Mouse (Mus musculus) layer of hippocampus, adult 9-11 months (tissue): ENCODE data around the gene Ifna6.
"Not testable (repeated sequence)": the region's sequence is repeated elsewhere in the genome, so short reads cannot be mapped to it uniquely, and the experiment has no call there.

Source experiments
- DNase-seq: peaks from one replicate; pipeline ENCODE4 v3.0.0; 2022

Gene Ifna6

DNA sequence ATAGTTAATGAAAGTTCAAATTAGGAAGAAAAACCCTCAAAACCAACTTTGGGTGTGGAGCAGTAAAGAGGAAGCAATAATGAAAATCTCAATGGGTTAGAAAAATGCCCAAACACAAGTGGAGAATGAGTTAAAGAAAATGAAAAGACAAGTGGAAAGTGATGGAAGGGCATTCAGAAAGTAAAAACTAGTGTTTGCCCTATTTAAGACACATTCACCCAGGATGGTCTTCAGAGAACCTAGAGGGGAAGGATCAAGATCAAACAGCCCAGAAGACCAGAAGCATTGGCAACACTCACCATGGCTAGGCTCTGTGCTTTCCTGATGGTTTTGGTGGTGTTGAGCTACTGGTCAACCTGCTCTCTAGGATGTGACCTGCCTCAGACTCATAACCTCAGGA lies at the start of gene Ifna6:
Gene Ifna6 (plus strand): TSS at position 301 of the 400 bp plus-strand sequence.
- not testable (repeated sequence) for DNase-seq

DNA sequence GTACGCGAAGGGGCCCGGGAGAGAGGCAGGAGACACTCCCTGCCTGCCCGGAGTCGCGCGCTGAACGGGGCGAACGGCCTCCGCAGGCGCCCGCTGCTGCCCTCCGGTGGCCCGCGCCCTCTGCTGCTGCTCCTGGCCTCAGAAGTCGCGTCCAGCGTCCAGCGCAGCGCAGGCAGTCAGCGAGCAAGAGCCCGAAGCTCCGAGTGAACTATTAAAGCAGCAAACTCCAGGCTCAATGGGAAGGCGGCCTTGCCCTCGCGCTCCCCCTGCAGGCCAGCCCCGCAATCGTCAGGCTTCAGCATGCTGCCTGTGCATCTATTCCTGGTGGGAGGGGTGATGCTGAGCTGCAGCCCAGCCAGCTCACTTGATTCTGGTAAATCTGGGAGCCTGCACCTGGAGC lies 47.7 kb upstream of the Ifna6 start, which contains the start of gene Gm13272:
Gene Gm13272 (plus strand): TSS at position 301 of the 400 bp plus-strand sequence.
- DNase-seq: not testable (repeated sequence)

GRCm38 (mm10) chr4:88780320-88780719 lies 46.9 kb upstream of the Ifna6 start:
- not testable (repeated sequence) for DNase-seq

DNA sequence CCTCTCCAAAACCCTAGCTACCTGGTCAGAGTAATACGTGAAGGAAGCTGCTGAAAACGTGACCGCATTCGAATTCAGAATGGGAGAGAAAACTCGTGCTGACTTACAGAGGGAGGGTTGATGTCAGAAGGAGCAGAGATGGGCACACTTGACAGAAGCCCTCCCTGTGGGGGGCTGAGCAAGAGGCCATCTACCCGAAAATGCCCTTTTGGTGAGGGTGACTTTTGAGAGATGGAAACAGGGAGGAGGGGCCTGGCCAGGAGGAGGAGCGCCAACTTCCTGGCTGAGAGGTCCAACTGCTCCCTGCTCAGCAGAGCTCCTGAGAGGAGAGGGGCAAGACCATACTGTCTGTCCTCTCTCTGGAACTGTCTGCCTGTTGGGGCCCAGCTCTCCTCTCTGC lies 45.4 kb upstream of the Ifna6 start, which contains the start of gene Ifnz:
Gene Ifnz (plus strand): TSS at position 301 of the 400 bp plus-strand sequence.
- DNase-seq: not testable (repeated sequence)

- DNase-seq: not testable (repeated sequence)
These were observed 44.9 kb upstream of the Ifna6 start for GRCm38 (mm10) chr4:88782335-88782734.

- not testable (repeated sequence) for DNase-seq
These were observed 41.8 kb upstream of the Ifna6 start, which contains the start of gene Gm13276 for GRCm38 (mm10) chr4:88785409-88785808. Gene Gm13276, plus strand, starts transcription at chr4:88785709.

GRCm38 (mm10) chr4:88788402-88788801 lies 38.8 kb upstream of the Ifna6 start, which contains the start of gene Gm13277:
Gene Gm13277, plus strand, starts transcription at chr4:88788632.
- DNase-seq: peak; percentile 54

- not testable (repeated sequence) for DNase-seq
These were observed 36.0 kb upstream of the Ifna6 start, which contains the start of gene Gm13278 for GRCm38 (mm10) chr4:88791250-88791649. Gene Gm13278, plus strand, starts transcription at chr4:88791550.

DNA sequence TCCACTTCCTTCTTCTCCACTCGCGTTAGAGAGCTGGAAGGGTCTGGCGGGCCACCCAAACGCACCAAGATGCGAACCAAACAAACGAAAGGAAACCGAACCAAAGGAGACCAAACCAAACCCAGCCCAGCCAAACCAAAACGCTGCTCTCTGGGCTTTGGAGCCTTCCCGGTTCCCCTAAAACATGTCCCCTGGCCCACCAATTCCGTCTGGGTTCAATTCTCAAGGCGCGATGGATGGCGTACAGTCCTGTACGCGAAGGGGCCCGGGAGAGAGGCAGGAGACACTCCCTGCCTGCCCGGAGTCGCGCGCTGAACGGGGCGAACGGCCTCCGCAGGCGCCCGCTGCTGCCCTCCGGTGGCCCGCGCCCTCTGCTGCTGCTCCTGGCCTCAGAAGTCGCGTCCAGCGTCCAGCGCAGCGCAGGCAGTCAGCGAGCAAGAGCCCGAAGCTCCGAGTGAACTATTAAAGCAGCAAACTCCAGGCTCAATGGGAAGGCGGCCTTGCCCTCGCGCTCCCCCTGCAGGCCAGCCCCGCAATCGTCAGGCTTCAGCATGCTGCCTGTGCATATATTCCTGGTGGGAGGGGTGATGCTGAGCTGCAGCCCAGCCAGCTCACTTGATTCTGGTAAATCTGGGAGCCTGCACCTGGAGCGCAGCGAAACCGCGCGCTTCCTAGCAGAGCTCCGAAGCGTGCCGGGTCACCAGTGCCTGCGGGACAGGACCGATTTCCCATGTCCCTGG lies 33.1 kb upstream of the Ifna6 start, which contains the start of gene Gm13275:
Gene Gm13275 (plus strand): TSS at position 552 of the 740 bp plus-strand sequence.
- DNase-seq: peak; percentile 50

- DNase-seq: not testable (repeated sequence)
These were observed 30.1 kb upstream of the Ifna6 start, which contains the start of gene Gm13279 for GRCm38 (mm10) chr4:88797097-88797496. Gene Gm13279, plus strand, starts transcription at chr4:88797397.

GRCm38 (mm10) chr4:88799365-88799764 lies 27.9 kb upstream of the Ifna6 start, which contains the start of gene Gm13285:
Gene Gm13285, plus strand, starts transcription at chr4:88799665.
- not testable (repeated sequence) for DNase-seq

DNA sequence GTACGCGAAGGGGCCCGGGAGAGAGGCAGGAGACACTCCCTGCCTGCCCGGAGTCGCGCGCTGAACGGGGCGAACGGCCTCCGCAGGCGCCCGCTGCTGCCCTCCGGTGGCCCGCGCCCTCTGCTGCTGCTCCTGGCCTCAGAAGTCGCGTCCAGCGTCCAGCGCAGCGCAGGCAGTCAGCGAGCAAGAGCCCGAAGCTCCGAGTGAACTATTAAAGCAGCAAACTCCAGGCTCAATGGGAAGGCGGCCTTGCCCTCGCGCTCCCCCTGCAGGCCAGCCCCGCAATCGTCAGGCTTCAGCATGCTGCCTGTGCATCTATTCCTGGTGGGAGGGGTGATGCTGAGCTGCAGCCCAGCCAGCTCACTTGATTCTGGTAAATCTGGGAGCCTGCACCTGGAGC lies 24.3 kb upstream of the Ifna6 start, which contains the start of gene Gm13287:
Gene Gm13287 (plus strand): TSS at position 301 of the 400 bp plus-strand sequence.
- not testable (repeated sequence) for DNase-seq

GRCm38 (mm10) chr4:88805231-88805630 lies 22.0 kb upstream of the Ifna6 start, which contains the start of gene Gm13288:
Gene Gm13288, plus strand, starts transcription at chr4:88805531.
- not testable (repeated sequence) for DNase-seq

DNA sequence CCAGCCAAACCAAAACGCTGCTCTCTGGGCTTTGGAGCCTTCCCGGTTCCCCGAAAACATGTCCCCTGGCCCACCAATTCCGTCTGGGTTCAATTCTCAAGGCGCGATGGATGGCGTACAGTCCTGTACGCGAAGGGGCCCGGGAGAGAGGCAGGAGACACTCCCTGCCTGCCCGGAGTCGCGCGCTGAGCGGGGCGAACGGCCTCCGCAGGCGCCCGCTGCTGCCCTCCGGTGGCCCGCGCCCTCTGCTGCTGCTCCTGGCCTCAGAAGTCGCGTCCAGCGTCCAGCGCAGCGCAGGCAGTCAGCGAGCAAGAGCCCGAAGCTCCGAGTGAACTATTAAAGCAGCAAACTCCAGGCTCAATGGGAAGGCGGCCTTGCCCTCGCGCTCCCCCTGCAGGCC lies 21.5 kb upstream of the Ifna6 start:
- not testable (repeated sequence) for DNase-seq

- DNase-seq: no peak
These were observed 11.3 kb upstream of the Ifna6 start, which contains the start of gene Ifna7 for GRCm38 (mm10) chr4:88815928-88816327. Gene Ifna7, plus strand, starts transcription at chr4:88816228.

DNA sequence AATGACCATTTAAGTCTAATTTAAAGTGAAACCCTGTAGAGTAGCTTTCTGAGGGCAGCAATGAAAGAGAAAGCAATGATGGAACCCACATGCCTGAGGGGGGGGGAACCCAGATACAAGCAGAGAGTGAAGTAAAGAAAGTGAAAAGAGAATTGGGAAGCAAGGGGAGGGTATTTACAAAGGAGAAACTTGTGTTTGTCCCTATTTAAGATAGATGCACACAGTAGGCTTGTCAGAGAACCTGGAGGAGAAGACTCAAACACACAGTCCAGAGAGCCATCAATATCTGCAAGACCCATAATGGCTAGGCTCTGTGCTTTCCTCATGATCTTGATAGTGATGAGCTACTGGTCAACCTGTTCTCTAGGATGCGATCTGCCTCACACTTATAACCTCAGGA lies 7.6 kb upstream of the Ifna6 start, which contains the start of gene Ifna11:
Gene Ifna11 (plus strand): TSS at position 301 of the 400 bp plus-strand sequence.
- no peak for DNase-seq

DNA sequence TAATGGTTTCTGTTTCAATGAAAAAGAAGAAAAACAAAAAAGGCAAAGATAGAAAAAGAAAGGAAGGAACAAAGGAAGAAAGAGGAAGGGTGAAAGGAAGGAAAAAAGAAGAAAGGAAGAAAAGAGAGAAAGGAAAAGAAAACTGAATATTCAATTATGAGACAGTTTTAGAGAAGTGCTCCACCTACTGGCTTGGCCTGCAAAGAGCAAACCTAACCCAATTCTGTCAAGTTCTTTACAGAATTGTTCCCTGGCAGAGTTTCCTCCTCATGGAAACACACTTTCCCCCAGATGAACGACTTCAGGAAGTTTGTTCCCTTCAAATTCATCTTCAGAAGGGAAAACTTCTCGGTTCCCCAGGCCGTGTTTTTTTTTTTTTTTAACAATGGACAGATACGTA lies 4.2 kb upstream of the Ifna6 start:
- no peak for DNase-seq

DNA sequence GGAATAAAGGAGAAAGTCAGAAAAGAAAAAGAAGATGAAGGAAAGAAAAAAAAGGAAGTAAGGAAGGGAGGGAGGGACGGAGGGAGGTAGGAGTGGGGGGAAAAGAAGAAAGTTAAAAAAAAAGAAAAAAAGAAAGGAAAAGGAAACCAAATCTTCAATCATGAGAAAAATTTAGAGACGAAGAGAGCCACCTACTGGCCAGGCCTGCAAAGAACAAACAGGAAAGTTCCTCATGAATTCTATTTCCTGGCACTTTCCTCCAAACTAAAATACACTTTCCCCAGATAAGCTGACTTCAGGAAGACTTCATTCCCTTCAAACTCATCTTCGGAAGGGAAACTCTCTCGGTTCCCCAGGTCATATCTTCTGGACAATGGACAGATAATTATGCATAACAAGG lies 3.3 kb downstream of the Ifna6 start:
- DNase-seq: no peak

DNA sequence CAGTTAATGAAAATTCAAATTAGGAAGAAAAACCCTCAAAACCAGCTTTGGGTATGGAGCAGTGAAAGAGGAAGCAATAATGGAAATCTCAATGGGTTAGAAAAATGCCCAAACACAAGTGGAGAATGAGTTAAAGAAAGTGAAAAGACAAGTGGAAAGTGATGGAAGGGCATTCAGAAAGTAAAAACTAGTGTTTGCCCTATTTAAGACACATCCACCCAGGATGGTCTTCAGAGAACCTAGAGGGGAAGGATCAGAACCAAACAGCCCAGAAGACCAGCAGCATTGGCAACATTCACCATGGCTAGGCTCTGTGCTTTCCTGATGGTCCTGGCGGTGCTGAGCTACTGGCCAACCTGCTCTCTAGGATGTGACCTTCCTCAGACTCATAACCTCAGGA lies 8.0 kb downstream of the Ifna6 start, which contains the start of gene Ifna5:
Gene Ifna5 (plus strand): TSS at position 301 of the 400 bp plus-strand sequence.
- not testable (repeated sequence) for DNase-seq

DNA sequence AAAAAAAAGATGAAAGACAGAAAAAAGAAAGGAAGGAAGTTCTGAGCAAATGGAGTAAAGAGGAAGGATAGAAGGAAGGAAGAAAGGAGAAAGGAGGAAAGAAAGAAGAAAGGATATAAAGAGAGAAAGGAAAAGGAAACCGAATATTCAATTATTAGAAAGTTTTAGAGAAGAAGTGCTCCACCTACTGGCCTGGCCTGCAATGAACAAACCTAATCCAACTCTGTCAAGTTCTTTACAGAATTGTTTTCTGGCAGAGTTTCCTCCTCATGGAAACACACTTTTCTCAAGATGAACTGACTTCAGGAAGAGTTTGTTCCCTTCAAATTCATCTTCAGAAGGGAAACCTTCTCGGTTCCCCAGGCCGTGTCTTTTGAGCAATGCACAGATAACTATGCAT lies 11.6 kb downstream of the Ifna6 start:
- no peak for DNase-seq

DNA sequence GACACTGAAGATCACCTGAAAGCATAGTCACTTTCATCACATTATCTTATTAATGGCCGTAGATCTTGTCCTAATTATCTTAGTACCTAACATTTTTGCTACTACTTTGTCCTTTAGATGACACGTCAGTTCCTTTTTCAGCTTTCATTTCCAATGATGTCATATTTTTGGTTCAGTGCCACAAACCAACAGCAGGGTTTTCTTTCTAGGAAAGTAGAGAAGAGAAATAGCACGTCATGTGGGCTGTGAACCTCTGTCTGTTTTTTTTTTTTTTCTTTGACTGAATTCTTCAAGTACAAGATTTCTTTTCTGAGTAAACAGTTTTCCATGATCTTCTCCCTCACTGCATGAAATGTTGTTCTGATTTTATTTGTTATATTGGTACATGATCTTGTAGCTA lies 12.8 kb downstream of the Ifna6 start:
- no peak for DNase-seq

DNA sequence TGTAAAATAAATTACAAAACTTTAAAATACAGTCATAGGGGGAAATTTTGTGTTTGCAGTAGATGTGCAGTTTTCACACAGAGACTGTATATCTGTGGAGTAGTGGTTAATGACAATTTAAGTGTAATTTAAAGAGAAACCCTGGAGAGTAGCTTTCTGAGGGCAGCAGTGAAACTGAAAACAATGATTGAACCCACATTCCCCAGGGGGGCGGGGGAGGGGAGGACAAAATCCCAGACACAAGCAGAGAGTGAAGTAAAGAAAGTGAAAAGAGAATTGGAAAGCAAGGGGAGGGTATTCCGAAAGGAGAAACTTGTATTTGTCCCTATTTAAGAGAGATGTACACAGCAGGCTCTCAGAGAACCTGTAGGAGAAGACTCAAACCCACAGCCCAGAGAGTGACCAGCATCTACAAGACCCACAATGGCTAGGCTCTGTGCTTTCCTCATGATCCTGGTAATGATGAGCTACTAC lies 14.3 kb downstream of the Ifna6 start, which contains the start of gene Ifna4:
Gene Ifna4 (plus strand): TSS at position 424 of the 474 bp plus-strand sequence.
- no peak for DNase-seq

DNA sequence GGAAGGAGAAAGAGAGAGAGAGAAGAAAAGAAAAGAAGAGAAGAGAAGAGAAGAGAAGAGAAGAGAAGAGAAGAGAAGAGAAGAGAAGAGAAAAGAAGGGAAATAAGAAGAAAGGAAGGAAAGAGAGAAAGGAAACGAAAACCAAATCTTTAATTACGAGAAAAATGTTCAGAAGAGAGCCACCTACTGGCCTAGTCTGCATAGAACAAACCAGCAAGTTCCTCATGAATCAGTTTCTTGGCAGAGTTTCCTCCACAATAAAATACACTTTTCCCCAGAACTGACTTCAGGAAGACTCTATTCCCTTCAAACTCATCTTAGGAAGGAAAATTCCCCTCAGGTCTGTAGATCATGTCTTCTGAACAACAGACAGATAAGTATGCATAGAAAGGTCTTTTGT lies 18.1 kb downstream of the Ifna6 start:
- DNase-seq: no peak
